ENCODE assay signal across 9 mouse cellular contexts in the genomic region with DNA sequence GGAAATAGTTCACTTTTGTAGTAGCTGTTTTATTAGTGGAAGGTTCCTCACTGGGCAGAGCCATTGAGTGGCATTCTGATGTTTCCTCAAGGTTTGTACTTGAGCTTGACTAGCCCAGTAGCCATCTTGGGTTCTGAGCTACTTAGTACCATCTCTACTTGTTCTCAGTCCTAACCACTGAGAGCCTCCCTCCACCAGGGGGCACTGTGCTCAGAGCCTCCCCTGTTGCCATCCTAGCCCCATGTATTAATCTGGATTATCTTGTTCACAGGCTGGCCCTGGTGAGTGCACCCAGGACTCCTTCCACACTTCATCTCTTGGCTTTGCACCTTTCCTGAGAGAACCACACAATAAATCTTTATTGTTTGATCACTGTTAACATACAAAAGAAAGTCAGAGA.
DNase-seq lines count a peak whose midpoint lies in the region; ATAC-seq and TF ChIP-seq lines count a peak whose summit lies in the region.
"Had no signal": no experiment of that assay in that cellular context is flagged by ENCODE, and none has a peak within 500 bp of the region (broad histone marks: within the 10 kb centered on the region; RNA-seq: fewer than 3 reads in every experiment).

No protein-coding gene starts in this region.

- H3K9ac ChIP-seq in forebrain, postnatal 0 days, result no peak overlapping the region
- H3K9ac ChIP-seq in forebrain, embryonic 15.5 days (replicated peaks), result no peak overlapping the region
- H3K9ac ChIP-seq: stomach, embryonic 15.5 days had no signal

- H3K27ac ChIP-seq in forebrain, postnatal 0 days (ENCODE audit: low read depth, low read length), result no peak overlapping the region
- H3K27ac ChIP-seq in forebrain, embryonic 15.5 days (replicated peaks), result no peak overlapping the region
- no peak overlapping the region for H3K27ac ChIP-seq in testis, adult 2 months (ENCODE audit: control insufficient read depth, insufficient read depth, low read depth, low read length)
- H3K27ac ChIP-seq: stomach, embryonic 15.5 days had no signal

- peaks cover 5% of the 10 kb centered on the region; the same call in 1 of the 2 replicates for H3K4me1 ChIP-seq in forebrain, postnatal 0 days (ENCODE audit: insufficient read depth)
- peaks cover 18% of the 10 kb centered on the region for H3K4me1 ChIP-seq in forebrain, embryonic 15.5 days
- peaks cover 3% of the 10 kb centered on the region for H3K4me1 ChIP-seq in testis, adult 2 months (ENCODE audit: control insufficient read depth, insufficient read depth, low read length)

- no peak overlapping the region for H3K4me3 ChIP-seq in forebrain, postnatal 0 days (ENCODE audit: low read depth, low read length)
- no peak overlapping the region for H3K4me3 ChIP-seq in forebrain, embryonic 15.5 days
- no peak overlapping the region for H3K4me3 ChIP-seq in testis, adult 2 months (ENCODE audit: control insufficient read depth, low read depth, low read length)
- H3K4me3 ChIP-seq: stomach, embryonic 15.5 days had no signal

- TF ChIP-seq CTCF in forebrain, postnatal 0 days (IDR thresholded peaks at IDR 0.05; ENCODE audit: low read depth), result peak; percentile 45
- peak; percentile 79; the same call in 1 of the 2 replicates for TF ChIP-seq CTCF in testis, adult 2 months (IDR thresholded peaks at IDR 0.05; ENCODE audit: control insufficient read depth, insufficient read depth, insufficient replicate concordance, low read depth, low read length)

- ATAC-seq in forebrain, postnatal 0 days, result no peak
- no peak for ATAC-seq in forebrain, embryonic 15.5 days (replicated peaks)

- no peak for DNase-seq in forebrain, postnatal 0 days
- peak; percentile 36 for DNase-seq in right cerebral cortex, postnatal 14 days
- DNase-seq in right cerebral cortex, adult 2 months (ENCODE audit: low spot score in 2 of 2), result no peak
- DNase-seq in forelimb bud, embryonic 11.5 days (ENCODE audit: low read depth, low spot score), result peak; percentile 17
- no peak for DNase-seq in urinary bladder, adult 18-20 months (ENCODE audit: low spot score in 2 of 2)
- DNase-seq in gastrocnemius, adult 18-20 months (ENCODE audit: low spot score), result no peak

- TF ChIP-seq POLR2A in testis, adult 2 months (IDR thresholded peaks at IDR 0.05; ENCODE audit: control insufficient read depth, low read depth, low read length), result no peak

- no peaks in the 10 kb centered on the region for H3K27me3 ChIP-seq in forebrain, postnatal 0 days (ENCODE audit: insufficient read depth, low read length)
- H3K27me3 ChIP-seq in forebrain, embryonic 15.5 days, result 0 out of 2 replicates have a peak, but pooled peaks cover 11% of the 10 kb centered on the region
- no peaks in the 10 kb centered on the region for H3K27me3 ChIP-seq in testis, adult 2 months (ENCODE audit: control insufficient read depth, insufficient read depth, low read length)

- H3K9me3 ChIP-seq in forebrain, postnatal 0 days (ENCODE audit: low read length), result no peaks in the 10 kb centered on the region
- H3K9me3 ChIP-seq in forebrain, embryonic 15.5 days, result no peaks in the 10 kb centered on the region
- H3K9me3 ChIP-seq: stomach, embryonic 15.5 days had no signal

- no peak overlapping the region for H3K4me2 ChIP-seq in forebrain, postnatal 0 days (ENCODE audit: low read depth)
- H3K4me2 ChIP-seq in forebrain, embryonic 15.5 days (replicated peaks), result no peak overlapping the region
- H3K4me2 ChIP-seq: stomach, embryonic 15.5 days had no signal

- no peaks in the 10 kb centered on the region for H3K36me3 ChIP-seq in forebrain, postnatal 0 days (ENCODE audit: insufficient read depth)
- no peaks in the 10 kb centered on the region for H3K36me3 ChIP-seq in forebrain, embryonic 15.5 days
- no peaks in the 10 kb centered on the region for H3K36me3 ChIP-seq in testis, adult 2 months (ENCODE audit: control insufficient read depth, insufficient read depth, low read length)
- H3K36me3 ChIP-seq: stomach, embryonic 15.5 days had no signal

Comparison
In these comparisons a context has a peak if more than half of its experiments do, and no peak if none do; other contexts are left out.
1. DNase-seq: peak in right cerebral cortex, postnatal 14 days (single experiment) and forelimb bud, embryonic 11.5 days (single experiment); none in forebrain, postnatal 0 days (single experiment), right cerebral cortex, adult 2 months (0 of 2), urinary bladder, adult 18-20 months (0 of 2) and gastrocnemius, adult 18-20 months (single experiment).